In genomic region chr4:108830698-108831097, GRCm38 (mm10) we compare ENCODE assay signal across 18 mouse cellular contexts. TPM values are rescaled to one million over a fixed set of nuclear protein-coding genes. Genes with fewer than 3 reads are reported as not detected.
A peak's percentile ranks its signal among the peaks of the same experiment; 100 is the strongest.
DNase-seq lines count a peak whose midpoint lies in the region; ATAC-seq lines count a peak whose summit lies in the region.
"Had no signal": no experiment of that assay in that cellular context is flagged by ENCODE, and none has a peak within 500 bp of the region (broad histone marks: within the 10 kb centered on the region; RNA-seq: fewer than 3 reads in every experiment).

No protein-coding gene starts in this region.

- H3K4me1 ChIP-seq in embryonic facial prominence, embryonic 13.5 days = peaks cover 12% of the 10 kb centered on the region
- H3K4me1 ChIP-seq in embryonic facial prominence, embryonic 10.5 days = peaks cover 19% of the 10 kb centered on the region
- peaks cover 13% of the 10 kb centered on the region for H3K4me1 ChIP-seq in heart, embryonic 15.5 days (replicated peaks)
- peaks cover 21% of the 10 kb centered on the region for H3K4me1 ChIP-seq in midbrain, embryonic 12.5 days
- H3K4me1 ChIP-seq in midbrain, embryonic 11.5 days (ENCODE audit: control insufficient read depth, insufficient read depth, low read length) = peaks cover 18% of the 10 kb centered on the region
- peaks cover 26% of the 10 kb centered on the region for H3K4me1 ChIP-seq in hindbrain, embryonic 15.5 days (replicated peaks)

- H3K36me3 ChIP-seq in embryonic facial prominence, embryonic 13.5 days = peaks cover 37% of the 10 kb centered on the region
- H3K36me3 ChIP-seq in embryonic facial prominence, embryonic 10.5 days (replicated peaks) = peaks cover 46% of the 10 kb centered on the region
- peaks cover 26% of the 10 kb centered on the region for H3K36me3 ChIP-seq in heart, embryonic 15.5 days
- H3K36me3 ChIP-seq in midbrain, embryonic 12.5 days = peaks cover 32% of the 10 kb centered on the region
- H3K36me3 ChIP-seq in midbrain, embryonic 11.5 days (ENCODE audit: control insufficient read depth, insufficient read depth, low read length) = peaks cover 14% of the 10 kb centered on the region
- peaks cover 22% of the 10 kb centered on the region for H3K36me3 ChIP-seq in hindbrain, embryonic 15.5 days

- no peak for DNase-seq in embryonic facial prominence, embryonic 10.5 days (ENCODE audit: low spot score)
- no peak for DNase-seq in heart, adult 9 months (ENCODE audit: low spot score in 2 of 2)
- no peak for DNase-seq in midbrain, embryonic 11.5 days (ENCODE audit: low spot score, missing footprints)
- no peak for DNase-seq in adrenal gland, adult 18-20 months (ENCODE audit: low spot score in 2 of 2)
- DNase-seq: adrenal gland, adult 8-10 months; cerebellum, adult 9-10 months; embryo, embryonic 11 days; gastrocnemius, postnatal 14 days; lung, postnatal 10 days; thymus, postnatal 4 days had no signal

- WGBS in embryonic facial prominence, embryonic 13.5 days = 71% methylated on average over 1 of the region's 1 CpGs
- WGBS in embryonic facial prominence, embryonic 10.5 days = 91% methylated on average over 1 of the region's 1 CpGs
- WGBS in heart, embryonic 15.5 days = 84% methylated on average over 1 of the region's 1 CpGs
- 93% methylated on average over 1 of the region's 1 CpGs for WGBS in midbrain, embryonic 12.5 days
- 84% methylated on average over 1 of the region's 1 CpGs for WGBS in midbrain, embryonic 11.5 days
- 84% methylated on average over 1 of the region's 1 CpGs for WGBS in hindbrain, embryonic 15.5 days

- no peaks in the 10 kb centered on the region for H3K9me3 ChIP-seq in embryonic facial prominence, embryonic 13.5 days
- H3K9me3 ChIP-seq in embryonic facial prominence, embryonic 10.5 days = no peaks in the 10 kb centered on the region
- no peaks in the 10 kb centered on the region for H3K9me3 ChIP-seq in heart, embryonic 15.5 days (replicated peaks)
- no peaks in the 10 kb centered on the region for H3K9me3 ChIP-seq in midbrain, embryonic 12.5 days
- no peaks in the 10 kb centered on the region for H3K9me3 ChIP-seq in midbrain, embryonic 11.5 days (ENCODE audit: control insufficient read depth, low read length)
- H3K9me3 ChIP-seq in hindbrain, embryonic 15.5 days = no peaks in the 10 kb centered on the region
- H3K9me3 ChIP-seq: kidney, embryonic 15.5 days; neural tube, embryonic 15.5 days had no signal

- no peak for ATAC-seq in embryonic facial prominence, embryonic 13.5 days (ENCODE audit: insufficient number of reproducible peaks, insufficient read depth, low FRiP score, low TSS enrichment, low read depth)
- no peak for ATAC-seq in heart, embryonic 15.5 days (replicated peaks; ENCODE audit: insufficient number of reproducible peaks, insufficient read depth, low FRiP score, low read depth)
- ATAC-seq in midbrain, embryonic 12.5 days (ENCODE audit: low FRiP score, low read depth) = no peak
- no peak for ATAC-seq in midbrain, embryonic 11.5 days (ENCODE audit: low FRiP score)
- no peak for ATAC-seq in hindbrain, embryonic 15.5 days (ENCODE audit: low FRiP score, low read depth)

- H3K9ac ChIP-seq in embryonic facial prominence, embryonic 13.5 days = no peak overlapping the region
- no peak overlapping the region for H3K9ac ChIP-seq in heart, embryonic 15.5 days
- H3K9ac ChIP-seq in midbrain, embryonic 12.5 days (replicated peaks) = no peak overlapping the region
- H3K9ac ChIP-seq in midbrain, embryonic 11.5 days (ENCODE audit: low read length) = no peak overlapping the region
- H3K9ac ChIP-seq in hindbrain, embryonic 15.5 days = no peak overlapping the region
- H3K9ac ChIP-seq: kidney, embryonic 15.5 days; neural tube, embryonic 15.5 days had no signal

- no peak overlapping the region for H3K4me3 ChIP-seq in embryonic facial prominence, embryonic 13.5 days
- no peak overlapping the region for H3K4me3 ChIP-seq in embryonic facial prominence, embryonic 10.5 days
- no peak overlapping the region for H3K4me3 ChIP-seq in heart, embryonic 15.5 days
- H3K4me3 ChIP-seq in midbrain, embryonic 12.5 days = no peak overlapping the region
- H3K4me3 ChIP-seq in midbrain, embryonic 11.5 days (ENCODE audit: low read depth, low read length) = no peak overlapping the region
- no peak overlapping the region for H3K4me3 ChIP-seq in hindbrain, embryonic 15.5 days
- H3K4me3 ChIP-seq: kidney, embryonic 15.5 days; neural tube, embryonic 15.5 days had no signal

- no peaks in the 10 kb centered on the region for H3K27me3 ChIP-seq in embryonic facial prominence, embryonic 13.5 days
- H3K27me3 ChIP-seq in embryonic facial prominence, embryonic 10.5 days (replicated peaks; ENCODE audit: low read depth, poor library complexity, severe bottlenecking) = no peaks in the 10 kb centered on the region
- no peaks in the 10 kb centered on the region for H3K27me3 ChIP-seq in heart, embryonic 15.5 days
- no peaks in the 10 kb centered on the region for H3K27me3 ChIP-seq in midbrain, embryonic 12.5 days
- no peaks in the 10 kb centered on the region for H3K27me3 ChIP-seq in midbrain, embryonic 11.5 days (ENCODE audit: control insufficient read depth, insufficient read depth, low read length)
- H3K27me3 ChIP-seq in hindbrain, embryonic 15.5 days = no peaks in the 10 kb centered on the region
- H3K27me3 ChIP-seq: kidney, embryonic 15.5 days; neural tube, embryonic 15.5 days had no signal

- H3K27ac ChIP-seq in embryonic facial prominence, embryonic 13.5 days = no peak overlapping the region
- H3K27ac ChIP-seq in embryonic facial prominence, embryonic 10.5 days (replicated peaks) = no peak overlapping the region
- peak overlapping the region; percentile 100 for H3K27ac ChIP-seq in heart, embryonic 15.5 days
- no peak overlapping the region for H3K27ac ChIP-seq in midbrain, embryonic 12.5 days (replicated peaks)
- no peak overlapping the region for H3K27ac ChIP-seq in midbrain, embryonic 11.5 days (ENCODE audit: low read depth, low read length)
- H3K27ac ChIP-seq in hindbrain, embryonic 15.5 days (replicated peaks) = no peak overlapping the region
- H3K27ac ChIP-seq: kidney, embryonic 15.5 days; neural tube, embryonic 15.5 days had no signal

- H3K4me2 ChIP-seq in embryonic facial prominence, embryonic 13.5 days = 0 out of 2 replicates have a peak overlapping the region, but pooled peaks have one; percentile 76
- H3K4me2 ChIP-seq in heart, embryonic 15.5 days = peak overlapping the region; percentile 61
- H3K4me2 ChIP-seq in midbrain, embryonic 12.5 days (replicated peaks) = peak overlapping the region; percentile 24; the same call in 1 of the 2 replicates
- no peak overlapping the region for H3K4me2 ChIP-seq in midbrain, embryonic 11.5 days
- peak overlapping the region; percentile 15; the same call in 1 of the 2 replicates for H3K4me2 ChIP-seq in hindbrain, embryonic 15.5 days
- H3K4me2 ChIP-seq: kidney, embryonic 15.5 days; neural tube, embryonic 15.5 days had no signal

RNA-seq across cellular contexts. Expression of gene Btf3l4, which starts 2.7 kb away (rescaled TPM):
- 180 and 199 TPM in 2 replicates for polyA plus RNA-seq in embryonic facial prominence, embryonic 13.5 days (2015; fragmentation: Nextera tagmentation; extraction: Ambion mirVana)
- polyA plus RNA-seq in embryonic facial prominence, embryonic 10.5 days (2016; fragmentation: Nextera tagmentation; extraction: Ambion mirVana) = 210 and 220 TPM in 2 replicates
- polyA plus RNA-seq in heart, embryonic 15.5 days (2015; fragmentation: Nextera tagmentation; extraction: Ambion mirVana) = 135 and 166 TPM in 2 replicates
- 238 and 256 TPM in 2 replicates for polyA plus RNA-seq in midbrain, embryonic 12.5 days (2016; fragmentation: Nextera tagmentation; extraction: Ambion mirVana)
- 284 and 311 TPM in 2 replicates for polyA plus RNA-seq in midbrain, embryonic 11.5 days (2014; fragmentation: Nextera tagmentation; extraction: Ambion mirVana)
- 146 and 156 TPM in 2 replicates for polyA plus RNA-seq in hindbrain, embryonic 15.5 days (2015; fragmentation: Nextera tagmentation; extraction: Ambion mirVana)
- total RNA-seq in adrenal gland, adult 18-20 months (2021) = 100 to 1,000 TPM; 115 to 126 TPM

RNA-seq across cellular contexts. Expression of gene Txndc12, which starts 3.7 kb away (rescaled TPM):
- 109 and 111 TPM in 2 replicates for polyA plus RNA-seq in embryonic facial prominence, embryonic 13.5 days (2015; fragmentation: Nextera tagmentation; extraction: Ambion mirVana)
- 92.3 and 92.8 TPM in 2 replicates for polyA plus RNA-seq in embryonic facial prominence, embryonic 10.5 days (2016; fragmentation: Nextera tagmentation; extraction: Ambion mirVana)
- 107 and 122 TPM in 2 replicates for polyA plus RNA-seq in heart, embryonic 15.5 days (2015; fragmentation: Nextera tagmentation; extraction: Ambion mirVana)
- polyA plus RNA-seq in midbrain, embryonic 12.5 days (2016; fragmentation: Nextera tagmentation; extraction: Ambion mirVana) = 99.0 and 105 TPM in 2 replicates
- polyA plus RNA-seq in midbrain, embryonic 11.5 days (2014; fragmentation: Nextera tagmentation; extraction: Ambion mirVana) = 112 and 113 TPM in 2 replicates
- 67.3 and 71.5 TPM in 2 replicates for polyA plus RNA-seq in hindbrain, embryonic 15.5 days (2015; fragmentation: Nextera tagmentation; extraction: Ambion mirVana)
- 10 to 100 TPM; 66.4 to 68.5 TPM for total RNA-seq in adrenal gland, adult 18-20 months (2021)

RNA-seq across cellular contexts. Expression of gene Kti12, which starts 16.9 kb away (rescaled TPM):
- 49.7 and 53.3 TPM in 2 replicates for polyA plus RNA-seq in embryonic facial prominence, embryonic 13.5 days (2015; fragmentation: Nextera tagmentation; extraction: Ambion mirVana)
- 65.3 and 70.6 TPM in 2 replicates for polyA plus RNA-seq in embryonic facial prominence, embryonic 10.5 days (2016; fragmentation: Nextera tagmentation; extraction: Ambion mirVana)
- polyA plus RNA-seq in heart, embryonic 15.5 days (2015; fragmentation: Nextera tagmentation; extraction: Ambion mirVana) = 21.3 and 28.2 TPM in 2 replicates
- 36.6 and 44.3 TPM in 2 replicates for polyA plus RNA-seq in midbrain, embryonic 12.5 days (2016; fragmentation: Nextera tagmentation; extraction: Ambion mirVana)
- 44.0 and 49.9 TPM in 2 replicates for polyA plus RNA-seq in midbrain, embryonic 11.5 days (2014; fragmentation: Nextera tagmentation; extraction: Ambion mirVana)
- polyA plus RNA-seq in hindbrain, embryonic 15.5 days (2015; fragmentation: Nextera tagmentation; extraction: Ambion mirVana) = 24.7 and 24.9 TPM in 2 replicates
- 10 to 100 TPM; 30.2 to 33.4 TPM for total RNA-seq in adrenal gland, adult 18-20 months (2021)

RNA-seq across cellular contexts. Expression of gene A730015C16Rik, which starts 17.7 kb away (rescaled TPM):
- polyA plus RNA-seq in embryonic facial prominence, embryonic 13.5 days (2015; fragmentation: Nextera tagmentation; extraction: Ambion mirVana) = 1.2 and 1.5 TPM in 2 replicates
- 1.3 and 1.9 TPM in 2 replicates for polyA plus RNA-seq in embryonic facial prominence, embryonic 10.5 days (2016; fragmentation: Nextera tagmentation; extraction: Ambion mirVana)
- polyA plus RNA-seq in heart, embryonic 15.5 days (2015; fragmentation: Nextera tagmentation; extraction: Ambion mirVana) = 1.3 and 1.8 TPM in 2 replicates
- polyA plus RNA-seq in midbrain, embryonic 12.5 days (2016; fragmentation: Nextera tagmentation; extraction: Ambion mirVana) = 2.3 and 2.4 TPM in 2 replicates
- 1.2 TPM in 2 replicates for polyA plus RNA-seq in midbrain, embryonic 11.5 days (2014; fragmentation: Nextera tagmentation; extraction: Ambion mirVana)
- polyA plus RNA-seq in hindbrain, embryonic 15.5 days (2015; fragmentation: Nextera tagmentation; extraction: Ambion mirVana) = 0.97 and 1.1 TPM in 2 replicates
- total RNA-seq in adrenal gland, adult 18-20 months (2021) = not detected
- total RNA-seq: adrenal gland, adult 8-10 months; layer of hippocampus, adult 18-20 months had no signal
- polyA plus RNA-seq: spleen, adult 2 months had no signal

RNA-seq across cellular contexts. Expression of gene Rab3b, which starts 48.2 kb away (rescaled TPM):
- polyA plus RNA-seq in embryonic facial prominence, embryonic 13.5 days (2015; fragmentation: Nextera tagmentation; extraction: Ambion mirVana) = 19.9 and 22.3 TPM in 2 replicates
- 17.1 and 20.8 TPM in 2 replicates for polyA plus RNA-seq in embryonic facial prominence, embryonic 10.5 days (2016; fragmentation: Nextera tagmentation; extraction: Ambion mirVana)
- 4.5 and 11.2 TPM in 2 replicates for polyA plus RNA-seq in heart, embryonic 15.5 days (2015; fragmentation: Nextera tagmentation; extraction: Ambion mirVana)
- 29.5 and 32.0 TPM in 2 replicates for polyA plus RNA-seq in midbrain, embryonic 12.5 days (2016; fragmentation: Nextera tagmentation; extraction: Ambion mirVana)
- polyA plus RNA-seq in midbrain, embryonic 11.5 days (2014; fragmentation: Nextera tagmentation; extraction: Ambion mirVana) = 29.2 and 29.5 TPM in 2 replicates
- 176 and 193 TPM in 2 replicates for polyA plus RNA-seq in hindbrain, embryonic 15.5 days (2015; fragmentation: Nextera tagmentation; extraction: Ambion mirVana)
- 10 to 100 TPM; 35.7 to 43.5 TPM for total RNA-seq in adrenal gland, adult 18-20 months (2021)
